Mouse (Mus musculus): ENCODE measurements around the gene Sncg. TPM values are rescaled to one million over a fixed set of nuclear protein-coding genes. Genes with fewer than 3 reads are reported as not detected.

Sncg gene
- polyA plus RNA-seq, 1 experiment from 2014 or later: 50.6 TPM

GRCm38 (mm10) chr14:34347084-34347483, 27.5 kb downstream of the Sncg start:
- 95% methylated on average over 5 of the region's 5 CpGs for WGBS
- Histone ChIP-seq H3K9me3 (replicated peaks; ENCODE audit: control insufficient read depth, low read length) (no peaks in the 10 kb centered on the region), H3K4me1 (ENCODE audit: control insufficient read depth, insufficient read depth, low read length) (no peaks in the 10 kb centered on the region), H3K4me2 (ENCODE audit: low read depth, low read length) (no peak overlapping the region), H3K36me3 (replicated peaks; ENCODE audit: control insufficient read depth, insufficient read depth, low read depth, low read length) (peaks cover under 1% of the 10 kb centered on the region), H3K27me3 (ENCODE audit: control insufficient read depth, insufficient read depth, low read length) (no peaks in the 10 kb centered on the region), H3K9ac (replicated peaks; ENCODE audit: low read length) (no peak overlapping the region), H3K27ac (replicated peaks; ENCODE audit: low read depth, low read length) (no peak overlapping the region), H3K4me3 (ENCODE audit: low read depth, low read length) (no peak overlapping the region)
- ATAC-seq (replicated peaks; ENCODE audit: insufficient number of reproducible peaks, low FRiP score, low TSS enrichment, low read depth) (no peak), DNase-seq (ENCODE audit: low spot score) (no peak)

DNA sequence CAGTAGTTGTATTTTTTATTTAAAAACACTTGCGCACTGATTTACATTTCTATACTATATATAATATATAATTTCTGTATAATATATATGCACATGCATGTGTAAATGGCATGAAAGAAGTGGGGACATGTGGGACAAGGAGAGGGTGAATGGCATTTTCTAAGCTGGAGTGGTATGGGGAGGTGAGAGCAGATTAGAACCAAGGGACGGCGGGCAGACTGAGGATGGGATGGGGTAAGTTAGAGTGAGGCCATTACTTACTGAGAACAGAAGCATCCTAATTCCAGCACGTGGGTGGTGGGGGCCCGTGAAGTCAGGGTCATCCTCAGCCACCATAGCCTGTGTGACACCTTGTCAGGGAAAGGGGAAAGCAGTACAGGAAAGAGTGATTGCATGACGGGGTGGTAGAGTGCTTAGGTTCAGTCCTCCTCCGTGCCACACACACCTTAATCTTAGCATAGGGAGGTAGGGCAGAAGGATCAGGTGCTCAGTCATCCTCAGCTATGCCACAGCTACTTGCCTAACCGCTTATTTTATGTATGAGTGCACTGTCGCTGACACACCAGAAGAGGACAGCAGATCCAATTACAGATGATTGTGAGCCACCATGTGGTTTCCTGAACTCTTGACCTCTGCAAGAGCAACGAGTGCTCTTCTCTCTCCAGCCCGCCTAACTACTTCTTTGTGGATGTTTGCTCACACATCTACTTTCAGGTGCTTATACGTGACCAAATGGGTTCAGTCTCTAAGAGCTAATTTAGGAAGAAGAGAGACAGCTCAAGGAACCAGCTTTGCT, 28.6 kb downstream of the Sncg start:
- Histone ChIP-seq H3K4me2 (ENCODE audit: low read depth, low read length) (no peak overlapping the region), H3K36me3 (replicated peaks; ENCODE audit: control insufficient read depth, insufficient read depth, low read depth, low read length) (peaks cover 2% of the 10 kb centered on the region), H3K4me3 (ENCODE audit: low read depth, low read length) (no peak overlapping the region), H3K4me1 (ENCODE audit: control insufficient read depth, insufficient read depth, low read length) (no peaks in the 10 kb centered on the region), H3K27ac (replicated peaks; ENCODE audit: low read depth, low read length) (no peak overlapping the region), H3K27me3 (ENCODE audit: control insufficient read depth, insufficient read depth, low read length) (no peaks in the 10 kb centered on the region), H3K9ac (replicated peaks; ENCODE audit: low read length) (no peak overlapping the region), H3K9me3 (replicated peaks; ENCODE audit: control insufficient read depth, low read length) (no peaks in the 10 kb centered on the region)
- WGBS: 56% methylated on average over 12 of the region's 12 CpGs
- 0 out of 2 replicates have a peak, but pooled peaks have one; percentile 48 for ATAC-seq (replicated peaks; ENCODE audit: insufficient number of reproducible peaks, low FRiP score, low TSS enrichment, low read depth)
- DNase-seq (ENCODE audit: low spot score): peak; percentile 20

DNA sequence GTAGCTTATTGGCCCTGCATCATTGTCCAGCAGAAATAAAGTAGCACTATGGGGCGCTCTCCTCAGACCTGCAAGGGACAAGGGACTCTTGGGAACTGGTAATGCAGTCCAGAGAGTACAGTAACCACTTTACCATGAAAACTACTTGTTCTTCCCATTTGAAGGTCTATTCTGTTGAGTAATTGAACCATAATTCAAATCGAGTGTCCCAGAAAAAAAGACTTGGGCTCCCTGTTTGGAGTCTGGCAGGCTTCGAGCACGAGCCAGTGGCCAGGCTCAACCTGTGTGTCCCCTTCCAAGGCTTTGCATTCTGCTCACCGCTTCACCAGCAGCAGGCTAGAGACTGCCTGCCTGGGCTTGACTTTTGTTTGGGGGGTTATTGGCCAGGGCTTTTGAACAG, 30.2 kb downstream of the Sncg start:
- DNase-seq (ENCODE audit: low spot score): no peak
- Histone ChIP-seq H3K27me3 (ENCODE audit: control insufficient read depth, insufficient read depth, low read length) (no peaks in the 10 kb centered on the region), H3K9ac (replicated peaks; ENCODE audit: low read length) (no peak overlapping the region), H3K36me3 (replicated peaks; ENCODE audit: control insufficient read depth, insufficient read depth, low read depth, low read length) (peaks cover 2% of the 10 kb centered on the region), H3K4me1 (ENCODE audit: control insufficient read depth, insufficient read depth, low read length) (no peaks in the 10 kb centered on the region), H3K27ac (replicated peaks; ENCODE audit: low read depth, low read length) (no peak overlapping the region), H3K9me3 (replicated peaks; ENCODE audit: control insufficient read depth, low read length) (no peaks in the 10 kb centered on the region), H3K4me3 (ENCODE audit: low read depth, low read length) (no peak overlapping the region), H3K4me2 (ENCODE audit: low read depth, low read length) (no peak overlapping the region)
- no peak for ATAC-seq (replicated peaks; ENCODE audit: insufficient number of reproducible peaks, low FRiP score, low TSS enrichment, low read depth)
- WGBS: 83% methylated on average over 5 of the region's 5 CpGs

DNA sequence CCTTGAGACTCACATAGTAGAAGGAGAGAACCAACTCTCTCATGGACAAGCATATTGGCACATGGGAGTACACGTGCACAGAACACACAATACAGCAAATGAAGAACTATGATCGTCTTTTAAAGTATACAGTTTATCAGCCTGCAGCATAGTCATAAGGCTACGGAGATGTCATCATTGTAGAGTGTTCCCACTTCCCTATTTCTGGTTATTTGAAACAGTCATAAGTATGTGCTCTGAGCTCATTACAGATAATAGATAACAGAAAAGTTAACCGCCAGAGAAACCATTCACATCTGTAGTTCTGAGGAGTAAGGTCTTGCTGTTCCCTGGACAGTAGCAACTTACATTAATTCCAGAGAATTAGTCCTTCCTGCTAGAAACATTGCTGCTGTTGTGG, 31.5 kb downstream of the Sncg start:
- ATAC-seq (replicated peaks; ENCODE audit: insufficient number of reproducible peaks, low FRiP score, low TSS enrichment, low read depth): no peak
- Histone ChIP-seq H3K9ac (replicated peaks; ENCODE audit: low read length) (no peak overlapping the region), H3K9me3 (replicated peaks; ENCODE audit: control insufficient read depth, low read length) (no peaks in the 10 kb centered on the region), H3K4me3 (ENCODE audit: low read depth, low read length) (no peak overlapping the region), H3K4me2 (ENCODE audit: low read depth, low read length) (no peak overlapping the region), H3K4me1 (ENCODE audit: control insufficient read depth, insufficient read depth, low read length) (no peaks in the 10 kb centered on the region), H3K27ac (replicated peaks; ENCODE audit: low read depth, low read length) (no peak overlapping the region), H3K36me3 (replicated peaks; ENCODE audit: control insufficient read depth, insufficient read depth, low read depth, low read length) (peaks cover 2% of the 10 kb centered on the region), H3K27me3 (ENCODE audit: control insufficient read depth, insufficient read depth, low read length) (no peaks in the 10 kb centered on the region)
- no peak for DNase-seq (ENCODE audit: low spot score)
- WGBS: 88% methylated on average over 4 of the region's 4 CpGs

GRCm38 (mm10) chr14:34341993-34342392, 32.6 kb downstream of the Sncg start:
- 86% methylated on average over 4 of the region's 4 CpGs for WGBS
- Histone ChIP-seq H3K27ac (replicated peaks; ENCODE audit: low read depth, low read length) (no peak overlapping the region), H3K4me3 (ENCODE audit: low read depth, low read length) (no peak overlapping the region), H3K4me2 (ENCODE audit: low read depth, low read length) (no peak overlapping the region), H3K9me3 (replicated peaks; ENCODE audit: control insufficient read depth, low read length) (no peaks in the 10 kb centered on the region), H3K4me1 (ENCODE audit: control insufficient read depth, insufficient read depth, low read length) (no peaks in the 10 kb centered on the region), H3K27me3 (ENCODE audit: control insufficient read depth, insufficient read depth, low read length) (no peaks in the 10 kb centered on the region), H3K9ac (replicated peaks; ENCODE audit: low read length) (no peak overlapping the region), H3K36me3 (replicated peaks; ENCODE audit: control insufficient read depth, insufficient read depth, low read depth, low read length) (peaks cover 2% of the 10 kb centered on the region)
- ATAC-seq (replicated peaks; ENCODE audit: insufficient number of reproducible peaks, low FRiP score, low TSS enrichment, low read depth): no peak
- no peak for DNase-seq (ENCODE audit: low spot score)

GRCm38 (mm10) chr14:34339446-34339845, 35.1 kb downstream of the Sncg start:
- DNase-seq (ENCODE audit: low spot score) (no peak), ATAC-seq (replicated peaks; ENCODE audit: insufficient number of reproducible peaks, low FRiP score, low TSS enrichment, low read depth) (no peak)
- no peak overlapping the region for H3K27ac ChIP-seq (replicated peaks; ENCODE audit: low read depth, low read length)
- no peak overlapping the region for H3K9ac ChIP-seq (replicated peaks; ENCODE audit: low read length)
- H3K4me3 ChIP-seq (ENCODE audit: low read depth, low read length): no peak overlapping the region
- H3K27me3 ChIP-seq (ENCODE audit: control insufficient read depth, insufficient read depth, low read length): no peaks in the 10 kb centered on the region
- 76% methylated on average over 1 of the region's 1 CpGs for WGBS
- H3K9me3 ChIP-seq (replicated peaks; ENCODE audit: control insufficient read depth, low read length): no peaks in the 10 kb centered on the region
- H3K36me3 ChIP-seq (replicated peaks; ENCODE audit: control insufficient read depth, insufficient read depth, low read depth, low read length): peaks cover 5% of the 10 kb centered on the region
- H3K4me2 ChIP-seq (ENCODE audit: low read depth, low read length): no peak overlapping the region
- H3K4me1 ChIP-seq (ENCODE audit: control insufficient read depth, insufficient read depth, low read length): no peaks in the 10 kb centered on the region

DNA sequence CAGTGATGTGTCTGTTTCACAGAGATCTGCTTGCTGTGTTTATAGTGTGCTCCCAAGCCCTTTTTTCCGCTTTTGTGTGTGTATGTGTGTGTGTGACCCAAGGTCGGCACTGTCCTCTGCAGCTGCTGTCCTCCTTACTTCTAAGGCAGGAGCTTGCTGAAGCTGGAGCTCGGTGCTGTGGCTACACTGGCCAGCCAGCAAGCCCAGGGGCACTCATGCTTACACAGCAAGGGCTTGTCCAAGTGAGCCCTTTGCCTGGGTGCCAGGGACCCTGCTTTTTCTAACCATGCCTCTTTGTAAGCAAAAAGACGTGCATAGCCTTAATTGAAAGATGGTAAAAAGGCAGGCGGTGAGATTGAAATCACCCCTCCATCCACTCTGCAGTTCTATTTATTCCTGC, 42.1 kb downstream of the Sncg start:
- H3K4me2 ChIP-seq (ENCODE audit: low read depth, low read length): no peak overlapping the region
- H3K27ac ChIP-seq (replicated peaks; ENCODE audit: low read depth, low read length): no peak overlapping the region
- H3K36me3 ChIP-seq (replicated peaks; ENCODE audit: control insufficient read depth, insufficient read depth, low read depth, low read length): peaks cover 5% of the 10 kb centered on the region; the same call in 1 of the 2 replicates
- WGBS: 89% methylated on average over 5 of the region's 5 CpGs
- H3K9ac ChIP-seq (replicated peaks; ENCODE audit: low read length): no peak overlapping the region
- ATAC-seq (replicated peaks; ENCODE audit: insufficient number of reproducible peaks, low FRiP score, low TSS enrichment, low read depth): no peak
- no peak overlapping the region for H3K4me3 ChIP-seq (ENCODE audit: low read depth, low read length)
- no peaks in the 10 kb centered on the region for H3K9me3 ChIP-seq (replicated peaks; ENCODE audit: control insufficient read depth, low read length)
- H3K27me3 ChIP-seq (ENCODE audit: control insufficient read depth, insufficient read depth, low read length): no peaks in the 10 kb centered on the region
- no peaks in the 10 kb centered on the region for H3K4me1 ChIP-seq (ENCODE audit: control insufficient read depth, insufficient read depth, low read length)
- DNase-seq (ENCODE audit: low spot score): no peak

DNA sequence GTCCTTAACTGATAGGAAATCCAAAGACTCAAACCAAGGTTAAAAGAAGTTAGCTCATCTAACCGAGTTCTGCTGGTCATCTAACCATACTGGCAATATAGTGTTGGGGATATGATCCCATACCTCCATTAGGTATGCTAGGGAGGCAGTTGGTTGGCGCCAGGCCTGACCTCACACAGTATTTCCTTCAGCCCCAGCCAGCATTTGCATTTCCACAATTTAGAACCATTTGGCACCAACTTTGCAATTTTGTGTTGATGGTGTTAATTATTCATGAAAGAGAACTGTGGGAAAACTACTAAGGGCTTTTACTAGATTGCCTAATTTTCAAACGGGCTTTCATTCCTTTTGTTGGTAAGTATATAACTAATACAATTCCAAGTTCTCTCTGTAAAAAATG, 42.7 kb downstream of the Sncg start:
- H3K4me2 ChIP-seq (ENCODE audit: low read depth, low read length): no peak overlapping the region
- H3K9ac ChIP-seq (replicated peaks; ENCODE audit: low read length): no peak overlapping the region
- H3K27me3 ChIP-seq (ENCODE audit: control insufficient read depth, insufficient read depth, low read length): no peaks in the 10 kb centered on the region
- no peaks in the 10 kb centered on the region for H3K9me3 ChIP-seq (replicated peaks; ENCODE audit: control insufficient read depth, low read length)
- no peak for ATAC-seq (replicated peaks; ENCODE audit: insufficient number of reproducible peaks, low FRiP score, low TSS enrichment, low read depth)
- WGBS: 88% methylated on average over 3 of the region's 3 CpGs
- peaks cover 5% of the 10 kb centered on the region; the same call in 1 of the 2 replicates for H3K36me3 ChIP-seq (replicated peaks; ENCODE audit: control insufficient read depth, insufficient read depth, low read depth, low read length)
- H3K27ac ChIP-seq (replicated peaks; ENCODE audit: low read depth, low read length): no peak overlapping the region
- H3K4me3 ChIP-seq (ENCODE audit: low read depth, low read length): no peak overlapping the region
- H3K4me1 ChIP-seq (ENCODE audit: control insufficient read depth, insufficient read depth, low read length): no peaks in the 10 kb centered on the region
- no peak for DNase-seq (ENCODE audit: low spot score)
